Mouse (Mus musculus) megakaryocyte, adult 5-6 weeks (primary cell): Measurements from ENCODE around the gene Dlg1. TPM values are rescaled to one million over a fixed set of nuclear protein-coding genes. Genes with fewer than 3 reads are reported as not detected.

Source experiments
- ATAC-seq: 2 replicates; pipeline ENCODE4 v1.8.0; 2016; ENCODE audit warnings: mild to moderate bottlenecking, inconsistent platforms; ENCODE audit not compliant: poor library complexity, severe bottlenecking
- total RNA-seq, 2 experiments: library from RNA; stranded (forward) in 1 of 2; stranded (reverse) in 1 of 2; fragments of 153-499, 151-499 nt in 1 of 2; fragments of 221-1000, 200-1000 nt in 1 of 2; gene quantifications; 2 replicates each; pipeline versions ENCODE4 v1.2.3 to v1.2.4; 2015 to 2017

Gene Dlg1
- total RNA-seq, 2 experiments from 2014 or later, result 22.4 to 48.1 TPM

DNA sequence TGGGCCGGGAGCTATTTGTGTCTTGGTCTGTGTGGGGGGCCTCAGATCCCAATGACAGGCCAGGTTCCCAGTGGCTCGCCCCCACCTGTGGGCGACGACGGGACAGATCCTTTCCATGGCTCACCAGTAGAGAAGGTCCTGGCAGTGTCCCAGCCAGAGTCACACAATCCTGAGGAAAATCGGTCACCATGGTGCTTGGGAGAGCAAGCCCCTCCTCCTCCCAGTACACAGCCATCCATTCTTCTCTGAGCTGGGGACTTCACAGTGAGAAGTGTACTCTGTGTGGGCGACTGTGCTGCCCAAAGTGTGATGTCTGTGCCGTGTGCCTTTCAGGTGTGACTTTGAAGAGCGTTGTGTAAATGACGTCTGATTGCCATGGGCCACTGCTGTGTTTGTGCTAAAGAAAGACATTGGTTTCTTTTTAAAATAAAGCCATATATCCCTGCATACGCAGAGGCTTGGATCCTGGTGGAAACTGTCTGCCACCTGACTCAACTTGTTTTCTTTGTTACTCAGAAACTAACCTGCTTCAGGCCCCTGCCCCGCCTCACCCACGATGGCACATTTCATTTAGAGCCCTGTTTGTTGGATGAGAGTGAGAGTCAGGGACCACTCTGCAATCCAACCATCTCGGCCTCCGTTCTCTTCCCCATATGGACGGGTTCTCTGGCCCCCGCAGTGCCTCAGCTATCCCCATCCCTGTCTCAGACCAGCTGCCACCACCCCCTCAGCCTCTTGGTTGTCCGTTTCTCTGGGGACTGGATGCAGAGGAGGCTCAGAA, 235.5 kb downstream of the Dlg1 start:
- ATAC-seq, result no peak

DNA sequence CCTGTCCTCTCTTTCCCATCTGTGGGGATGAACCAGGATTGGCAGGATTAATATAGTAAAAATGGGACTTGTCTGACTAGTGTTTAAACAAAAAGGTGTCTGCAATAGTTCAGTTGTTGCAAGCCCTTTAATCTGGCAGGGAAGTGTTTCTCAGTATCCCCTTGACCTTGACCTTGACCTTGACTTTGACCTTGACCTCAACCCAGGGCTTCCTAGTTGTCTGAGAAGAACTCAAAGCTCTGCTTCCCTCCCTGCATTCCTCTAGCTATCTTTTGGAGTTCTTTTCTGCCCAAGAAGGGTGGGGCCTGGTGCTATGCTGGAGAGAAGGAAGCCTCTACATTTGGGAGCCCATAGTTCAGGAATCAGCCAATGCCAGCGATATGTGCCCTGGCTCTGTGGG, 238.6 kb downstream of the Dlg1 start:
- no peak for ATAC-seq

DNA sequence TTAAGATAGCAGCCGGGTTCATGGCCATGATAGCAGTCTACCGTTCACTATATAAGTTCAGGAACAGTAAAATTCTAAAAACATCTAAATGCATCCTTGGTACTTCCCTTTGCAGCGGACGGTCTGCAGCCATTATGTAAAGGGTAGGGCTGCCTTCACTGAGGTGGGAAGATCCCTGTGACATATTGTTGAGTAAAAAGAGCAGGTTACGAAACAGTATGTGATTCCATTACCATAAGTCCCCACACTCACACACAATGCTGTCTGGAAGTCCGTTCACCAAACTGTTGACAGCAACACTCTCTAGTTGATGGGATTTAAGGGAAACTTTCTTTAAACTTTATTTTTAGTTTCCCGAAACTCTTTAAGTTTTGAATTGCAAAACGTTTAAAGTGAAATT, 240.0 kb downstream of the Dlg1 start:
- no peak for ATAC-seq

DNA sequence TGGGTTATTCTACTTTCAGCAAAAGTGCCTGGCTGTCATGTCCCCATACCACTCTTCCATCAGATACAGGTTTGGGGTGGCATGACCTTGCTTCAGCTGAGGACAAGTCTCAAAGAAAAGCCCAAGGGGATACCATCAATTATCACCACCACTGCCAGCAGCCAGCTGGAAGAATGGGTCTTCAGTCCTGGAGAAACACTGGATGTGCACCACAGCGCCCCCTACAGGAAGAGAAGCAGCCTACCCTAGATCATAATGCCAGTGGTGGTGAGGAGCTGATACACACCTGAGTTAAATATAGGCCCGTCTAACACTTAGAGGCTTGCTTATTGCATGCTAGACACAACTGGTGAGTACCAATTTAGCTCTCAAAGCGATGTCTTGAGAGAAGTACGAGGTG, 242.1 kb downstream of the Dlg1 start:
- no peak for ATAC-seq

DNA sequence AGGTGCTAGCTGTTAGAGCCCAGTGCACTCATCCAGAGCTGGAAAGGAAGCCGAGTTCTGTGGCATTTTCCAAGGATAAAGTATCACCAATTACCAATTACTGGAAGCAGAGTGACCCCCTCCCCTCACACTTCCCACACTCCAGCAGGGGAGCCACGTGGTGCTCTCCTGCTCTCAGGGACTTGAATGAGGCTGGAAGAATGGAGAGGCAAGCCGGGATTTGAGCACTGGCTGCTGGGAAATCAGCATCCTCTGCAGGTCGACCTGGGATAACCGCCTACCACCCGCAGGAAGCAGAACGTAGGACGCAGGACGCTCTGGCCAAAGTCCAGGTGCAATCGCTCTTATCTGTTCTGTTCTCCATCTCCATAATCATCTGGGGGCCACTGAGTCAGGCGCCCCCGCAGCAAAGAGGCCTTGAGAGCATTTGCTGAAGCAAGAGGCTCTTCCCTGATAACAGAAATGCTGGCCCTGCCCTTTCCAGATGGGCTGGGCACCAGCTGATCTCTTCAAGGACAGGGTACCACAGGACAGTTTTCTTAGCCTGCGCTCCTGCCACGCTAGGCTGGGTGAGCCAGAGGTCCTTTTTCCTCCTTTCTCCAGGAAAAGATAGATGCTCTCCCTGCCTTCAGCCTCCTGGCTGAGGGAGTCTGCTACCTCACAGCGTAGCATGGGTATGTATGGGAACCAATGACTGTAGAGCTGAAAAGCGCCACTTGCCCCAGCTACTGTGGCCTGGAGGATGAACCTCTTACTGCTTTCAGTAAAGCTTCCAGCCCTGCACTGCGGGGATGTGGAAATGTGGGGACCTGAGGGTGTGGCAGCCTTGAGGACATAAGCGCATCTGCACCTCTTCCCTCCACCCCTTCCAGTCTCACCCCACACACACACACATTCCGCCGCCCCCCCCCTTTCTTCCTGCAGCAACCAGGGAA, 242.9 kb downstream of the Dlg1 start:
- ATAC-seq, result no peak

DNA sequence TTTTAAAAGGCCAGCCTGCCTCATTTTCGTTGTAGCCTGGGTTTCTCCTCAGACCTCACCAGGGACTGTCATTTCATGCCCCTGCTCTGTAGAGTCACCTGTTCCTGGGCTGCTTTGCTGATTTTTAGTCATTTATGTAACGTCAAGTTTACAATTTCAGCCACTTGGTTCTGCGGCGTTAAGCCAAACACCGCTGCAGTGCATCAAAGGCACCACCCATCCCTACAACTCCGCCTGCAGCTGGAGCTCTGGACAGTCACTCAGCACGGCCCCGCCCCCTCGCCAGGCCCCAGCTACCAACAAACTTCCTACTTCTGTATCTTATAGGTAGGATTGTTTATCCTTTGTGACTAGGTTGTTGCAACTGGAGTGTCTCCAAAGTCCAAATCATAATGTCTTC, 243.7 kb downstream of the Dlg1 start:
- 0 out of 2 replicates have a peak, but pooled peaks have one; percentile 47 for ATAC-seq

DNA sequence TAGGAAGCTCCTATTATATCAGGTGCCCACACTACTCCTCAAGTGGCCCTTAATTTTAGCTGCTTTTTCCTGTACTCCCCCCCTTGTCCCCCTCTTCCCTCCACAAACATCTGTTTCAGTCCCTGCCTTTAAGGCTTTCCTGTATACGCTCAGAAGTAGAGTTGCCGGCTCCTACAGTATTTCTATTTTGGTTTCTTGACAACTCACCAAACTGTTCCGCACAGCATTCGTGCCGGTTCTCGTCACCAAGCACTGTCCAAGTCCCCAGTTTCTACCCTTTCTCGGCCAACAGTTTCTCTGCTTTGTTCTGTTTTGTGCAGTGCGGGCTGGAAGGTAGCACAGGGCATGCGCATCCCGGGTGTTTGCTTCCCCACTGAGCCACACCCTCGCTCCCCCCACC, 245.7 kb downstream of the Dlg1 start:
- ATAC-seq, result no peak

DNA sequence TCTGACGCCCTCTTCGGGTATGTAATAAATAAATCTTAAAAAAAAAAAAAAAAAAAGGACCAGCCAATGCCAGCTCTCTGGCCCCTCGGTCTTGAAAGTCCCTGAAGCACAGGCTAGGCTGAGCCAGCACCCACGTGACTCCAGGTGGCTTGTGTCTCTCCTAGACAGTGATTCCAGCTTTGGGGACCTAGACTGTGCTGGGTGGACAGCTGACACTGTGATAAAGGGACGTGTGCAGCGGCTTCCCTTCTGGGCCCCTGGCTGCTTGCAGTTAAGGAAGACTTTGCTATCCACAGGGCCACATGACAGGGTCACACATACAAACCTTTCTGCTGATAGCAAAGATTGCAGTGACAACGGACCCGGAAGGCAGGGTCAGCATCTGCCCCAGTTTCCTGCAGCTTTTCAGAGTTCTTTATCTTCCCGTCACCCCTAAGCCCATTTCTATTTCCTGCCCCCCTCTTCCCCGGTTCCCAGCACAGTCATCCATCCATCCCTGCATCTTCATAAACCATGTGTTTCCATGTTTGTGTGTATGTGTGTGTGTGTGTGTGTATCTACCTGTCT, 247.1 kb downstream of the Dlg1 start:
- ATAC-seq, result no peak

DNA sequence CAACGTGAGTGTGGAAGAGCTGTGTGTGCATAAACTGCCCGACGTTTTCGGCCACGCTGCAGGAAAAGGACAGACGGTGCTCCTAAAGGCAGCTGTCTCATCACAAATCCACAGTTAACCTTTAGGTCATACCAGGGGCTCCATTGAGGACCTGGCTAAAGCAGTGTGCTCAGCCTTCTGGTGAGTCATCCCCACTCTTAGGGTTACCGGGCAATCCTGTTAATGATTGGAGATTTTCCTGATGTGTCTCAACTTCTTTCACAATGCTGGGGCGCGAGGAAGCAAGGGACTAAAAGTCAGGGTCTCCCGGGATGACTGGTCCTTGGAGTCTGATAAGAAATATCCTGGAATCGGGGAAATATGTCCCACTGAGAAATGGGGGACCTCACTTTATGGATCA, 254.5 kb downstream of the Dlg1 start:
- ATAC-seq, result no peak

DNA sequence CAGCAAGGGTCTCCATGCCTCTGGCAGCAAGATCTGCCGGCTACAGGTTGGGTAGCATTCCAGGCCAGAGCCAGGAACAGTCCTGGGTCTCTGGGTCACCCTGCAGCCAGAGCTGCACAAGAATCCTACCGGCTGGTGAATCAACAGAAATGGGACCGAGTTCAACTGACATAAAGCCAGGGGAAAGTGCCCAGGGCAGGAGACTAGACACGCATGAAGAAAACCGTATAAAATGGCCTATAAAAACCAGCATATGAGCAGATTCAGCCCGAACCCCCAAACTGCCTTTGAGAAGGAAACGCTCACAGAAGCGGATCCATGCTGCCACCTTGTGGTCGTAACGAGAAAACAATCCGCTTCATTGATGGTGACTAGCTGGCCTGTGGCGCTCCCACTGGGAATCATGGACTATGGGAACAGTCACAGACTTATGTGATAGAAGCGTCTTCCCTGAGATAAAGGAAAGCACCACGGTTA, 255.0 kb downstream of the Dlg1 start:
- peak; percentile 68 for ATAC-seq

DNA sequence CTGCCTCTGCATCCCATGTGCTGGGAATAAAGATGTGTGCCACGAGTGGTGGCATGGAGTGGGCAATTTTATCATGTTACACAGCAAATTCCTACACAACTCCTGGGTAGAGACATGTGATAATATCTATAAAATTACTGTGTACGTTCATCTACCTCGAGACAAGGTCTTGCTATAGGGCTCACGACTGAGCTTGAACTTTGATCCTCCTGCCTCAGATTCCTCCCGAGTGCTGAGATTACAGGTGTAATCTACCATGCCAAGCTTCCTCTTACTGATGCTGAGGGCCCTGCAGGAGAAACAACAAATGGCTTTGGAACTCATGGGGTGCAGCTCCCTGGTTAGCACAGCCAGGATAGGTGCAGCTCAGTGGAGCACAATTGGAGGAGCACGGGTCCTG, 261.1 kb downstream of the Dlg1 start:
- ATAC-seq, result no peak

Other genes starting within 250 kb of the Dlg1 start
- 0.16 and 0.56 TPM in 2 replicates for gene Bdh1, start 241.2 kb upstream of the Dlg1 start, total RNA-seq (2015)
- gene Bdh1, start 241.2 kb upstream of the Dlg1 start, total RNA-seq (2017), result 1.5 and 3.2 TPM in 2 replicates
- gene Meltf, start 215.4 kb downstream of the Dlg1 start, total RNA-seq (2015), result not detected in 2 replicates
- gene Meltf, start 215.4 kb downstream of the Dlg1 start, total RNA-seq (2017), result not detected in 2 replicates